Mouse (Mus musculus): Measurements from ENCODE around the gene Tex10.
A peak's percentile ranks its signal among the peaks of the same experiment; 100 is the strongest.
"Not testable (repeated sequence)": the region's sequence is repeated elsewhere in the genome, so short reads cannot be mapped to it uniquely, and the experiment has no call there.

Gene Tex10

DNA sequence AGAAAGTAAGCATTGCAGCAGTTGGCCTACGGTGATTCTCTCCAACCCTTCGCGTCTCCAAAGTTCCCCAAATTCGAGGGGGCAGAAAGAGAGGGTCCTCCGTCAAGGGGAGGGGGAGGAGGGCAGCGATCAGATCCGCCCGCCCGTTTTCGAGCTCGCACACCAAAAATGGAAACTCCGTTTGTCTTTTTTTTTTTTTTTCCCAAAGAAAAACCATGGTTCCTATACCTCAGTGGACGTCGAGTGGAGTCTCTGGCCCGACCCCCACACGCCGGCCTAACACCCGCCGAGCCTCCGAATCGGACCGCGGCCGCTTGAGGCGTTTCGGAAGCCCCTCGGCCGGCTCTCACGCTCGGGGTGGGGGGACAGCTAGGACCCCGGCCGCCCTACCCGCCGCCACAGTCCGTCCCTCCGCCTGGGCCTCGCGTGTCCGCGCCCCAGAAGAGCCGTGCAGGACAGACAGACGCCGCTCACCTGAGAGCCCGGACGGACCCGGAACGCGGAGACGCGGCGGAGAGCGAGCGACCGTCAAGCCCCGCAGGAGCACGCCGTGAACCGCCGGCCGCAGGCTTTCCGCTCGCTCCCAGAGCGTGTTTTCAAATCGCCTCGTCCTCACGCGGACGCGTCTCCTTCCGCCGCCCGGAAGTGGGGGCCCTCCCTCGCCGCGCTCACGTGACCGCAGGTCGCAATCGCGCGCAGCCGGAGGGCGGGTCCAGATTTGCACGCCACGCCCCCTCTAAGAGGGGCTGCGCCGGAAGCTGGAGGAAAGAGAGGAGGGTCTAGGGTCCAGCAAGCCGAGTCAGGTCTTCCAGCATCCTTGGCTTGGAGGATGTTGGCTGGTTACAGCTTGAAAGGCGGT is at the start of gene Tex10:
TSS of gene Tex10 (minus strand) at position 668 of the 859 bp plus-strand sequence.
- peak; percentile 84 to 86 for DNase-seq (ENCODE audit: low spot score in 2 of 2)

DNA sequence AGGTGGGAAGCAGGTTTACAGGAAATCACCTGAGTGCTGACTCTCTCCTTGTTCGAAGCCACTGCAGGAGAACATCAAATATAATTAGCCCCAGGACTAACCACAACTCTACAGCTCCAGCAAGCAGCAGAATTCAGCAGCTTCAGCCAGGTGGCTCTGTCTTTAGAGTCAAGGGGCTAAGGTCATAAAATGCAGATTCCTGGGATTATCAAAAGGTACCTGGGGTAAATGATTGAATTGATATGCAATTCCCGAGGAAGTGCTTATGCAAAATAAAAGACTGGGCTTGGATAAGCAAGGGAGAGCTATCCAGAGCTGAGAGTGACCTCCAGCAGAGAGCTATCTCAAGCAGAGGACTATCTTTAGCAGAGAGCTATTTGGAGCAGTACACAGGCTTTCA is 37.6 kb upstream of the Tex10 start:
- DNase-seq (ENCODE audit: low spot score in 2 of 2) = no peak

DNA sequence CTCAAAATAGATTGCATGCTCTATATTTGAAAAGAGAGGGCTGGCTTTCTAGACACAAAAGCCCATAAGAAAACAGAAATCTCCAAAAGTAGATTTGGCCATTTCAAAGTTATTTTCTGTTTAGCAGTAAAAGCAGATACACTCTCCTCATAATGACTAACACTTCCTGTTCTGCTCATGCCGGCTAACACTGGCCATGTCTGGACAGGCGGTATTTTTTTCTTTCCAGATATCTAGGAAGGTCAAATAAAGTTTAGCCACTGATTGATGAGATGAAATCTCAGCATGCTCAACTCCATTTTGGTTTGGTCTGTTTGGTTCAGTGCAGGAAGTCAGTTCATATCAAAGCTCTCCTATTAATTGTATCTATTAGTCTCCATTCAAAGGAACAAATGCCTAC is 19.3 kb upstream of the Tex10 start:
- no peak for DNase-seq (ENCODE audit: low spot score in 2 of 2)

DNA sequence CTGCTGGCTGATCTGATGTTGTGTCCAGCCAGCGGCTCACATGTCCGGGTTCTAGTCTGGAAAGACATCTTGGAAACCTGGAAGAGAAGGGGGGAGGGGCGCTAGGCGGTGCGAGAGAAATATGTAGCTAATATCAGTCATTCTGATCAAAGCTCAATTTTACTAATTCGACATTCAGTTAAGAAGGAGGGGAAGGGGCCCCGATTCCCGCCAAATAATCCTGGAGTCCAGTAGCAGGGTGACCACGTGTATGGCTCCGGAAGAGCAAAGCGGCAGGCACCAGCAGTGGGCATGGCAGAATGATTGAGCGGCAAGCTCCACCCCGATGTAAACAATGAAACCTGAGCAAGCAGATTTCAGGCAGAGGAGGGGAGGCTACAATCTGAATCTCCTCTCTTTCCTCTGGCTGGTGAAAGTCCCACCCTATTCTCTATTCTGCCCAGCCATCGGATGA is 18.1 kb upstream of the Tex10 start:
- DNase-seq (ENCODE audit: low spot score in 2 of 2) = no peak

DNA sequence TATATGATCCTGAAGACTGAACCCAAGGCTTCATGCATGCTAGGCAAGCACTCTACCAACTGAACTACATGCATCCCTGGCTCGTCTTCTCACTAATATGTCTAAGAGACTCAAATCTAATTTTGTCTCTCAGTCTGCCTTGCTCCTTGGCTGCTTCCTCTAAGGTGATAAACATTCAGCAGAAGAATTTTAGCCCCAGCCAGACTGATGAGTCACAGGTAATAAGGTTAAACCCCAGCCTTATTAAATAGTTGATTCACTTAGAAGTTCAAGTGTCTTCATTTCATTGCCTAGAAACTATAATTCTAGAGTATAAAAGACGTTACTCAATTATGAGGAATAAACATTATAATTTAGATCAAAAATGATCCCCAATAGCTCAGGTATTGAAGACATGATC is 15.7 kb upstream of the Tex10 start:
- DNase-seq (ENCODE audit: low spot score in 2 of 2) = no peak

DNA sequence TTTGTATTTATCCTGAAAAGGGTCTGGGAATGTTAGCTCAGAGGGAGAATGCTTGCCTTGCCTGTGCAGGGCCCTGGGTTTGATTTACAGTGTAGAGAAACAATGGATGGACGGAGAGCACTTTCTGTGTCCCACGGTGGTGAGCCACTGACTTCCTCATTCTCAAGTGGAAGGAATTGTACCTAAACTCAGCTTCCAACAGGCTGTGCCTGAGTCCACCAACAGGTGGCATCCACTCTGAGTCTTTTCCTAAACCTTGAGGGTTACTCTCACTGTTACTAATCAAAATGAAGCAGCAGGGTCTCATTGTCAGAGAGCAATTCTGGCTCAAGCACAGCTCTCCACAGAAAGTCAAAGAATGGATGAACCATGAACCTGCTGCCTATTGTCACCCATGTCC is 8.0 kb upstream of the Tex10 start:
- no peak for DNase-seq (ENCODE audit: low spot score in 2 of 2)

DNA sequence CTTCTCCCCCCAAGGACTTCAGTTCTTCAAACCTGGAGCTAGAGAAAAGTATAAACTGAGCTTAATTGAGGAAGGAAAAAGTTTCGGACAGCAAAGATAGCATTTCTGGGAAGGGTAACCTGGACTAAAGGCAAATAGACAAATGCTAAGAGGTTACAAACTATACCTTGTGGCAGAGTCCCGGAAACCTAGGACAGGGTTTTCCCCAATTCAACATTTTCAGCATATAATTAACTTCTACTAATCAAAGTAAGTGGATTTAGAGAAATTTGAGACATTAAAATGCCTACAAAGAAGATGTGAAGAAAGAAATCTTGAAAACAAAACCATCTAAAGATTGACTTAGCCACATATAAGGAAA is 372 bp upstream of the Tex10 start:
- DNase-seq (ENCODE audit: low spot score in 2 of 2) = no peak

DNA sequence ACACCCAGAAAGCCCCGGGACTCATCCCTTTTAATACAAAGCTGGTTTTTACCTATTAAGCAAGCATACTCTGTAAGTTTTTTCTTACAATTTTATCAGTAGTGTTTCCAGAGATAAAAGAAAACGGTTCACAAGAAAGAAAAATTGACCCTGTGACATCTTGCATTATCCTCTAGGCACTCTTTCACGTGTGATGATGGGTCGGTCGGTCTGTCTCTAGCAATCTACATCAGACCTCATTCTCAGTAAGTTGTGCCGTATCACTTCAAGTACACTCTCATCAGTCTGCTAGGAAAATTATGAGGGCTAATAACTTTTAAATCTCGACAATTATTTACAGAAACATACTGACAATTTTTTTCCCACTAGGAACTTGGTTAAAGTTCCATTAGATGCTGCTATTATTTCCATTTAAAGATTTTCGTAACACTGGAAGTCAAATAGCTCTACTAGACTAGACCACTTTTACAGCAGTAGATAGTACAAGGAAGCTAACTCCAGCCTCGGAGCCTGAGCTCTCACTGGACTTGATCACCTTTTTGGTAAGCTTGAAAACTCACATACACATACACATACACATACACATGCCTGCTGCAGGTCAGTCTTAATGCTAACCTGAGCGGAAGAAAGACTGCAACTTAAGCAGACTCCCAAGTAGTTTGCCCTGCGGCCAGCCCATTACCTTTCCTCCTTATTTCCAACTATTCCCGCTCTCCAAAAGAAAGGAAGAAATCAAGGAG is 1.0 kb downstream of the Tex10 start:
- peak in 1 of 2 experiments; percentile 10 for DNase-seq (ENCODE audit: low spot score in 2 of 2)

DNA sequence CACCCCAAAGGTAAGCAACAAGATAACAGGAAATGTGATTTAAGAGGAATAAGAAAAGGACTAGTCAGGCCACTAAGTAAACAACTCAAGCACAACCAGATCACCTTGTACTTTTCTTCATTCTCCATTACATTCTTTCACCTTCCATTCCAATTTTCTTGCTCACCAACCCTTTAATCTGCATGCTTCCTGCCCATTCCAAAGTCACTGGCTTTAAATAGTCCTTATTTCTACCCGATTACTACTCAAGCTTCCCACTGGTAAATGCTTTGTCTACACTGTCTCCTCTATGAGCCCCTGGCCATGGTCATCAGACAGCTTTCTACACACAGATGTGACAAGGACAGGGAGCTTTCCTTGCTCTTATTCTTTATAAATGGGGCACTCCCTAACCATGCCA is 2.3 kb downstream of the Tex10 start:
- DNase-seq (ENCODE audit: low spot score in 2 of 2) = no peak

DNA sequence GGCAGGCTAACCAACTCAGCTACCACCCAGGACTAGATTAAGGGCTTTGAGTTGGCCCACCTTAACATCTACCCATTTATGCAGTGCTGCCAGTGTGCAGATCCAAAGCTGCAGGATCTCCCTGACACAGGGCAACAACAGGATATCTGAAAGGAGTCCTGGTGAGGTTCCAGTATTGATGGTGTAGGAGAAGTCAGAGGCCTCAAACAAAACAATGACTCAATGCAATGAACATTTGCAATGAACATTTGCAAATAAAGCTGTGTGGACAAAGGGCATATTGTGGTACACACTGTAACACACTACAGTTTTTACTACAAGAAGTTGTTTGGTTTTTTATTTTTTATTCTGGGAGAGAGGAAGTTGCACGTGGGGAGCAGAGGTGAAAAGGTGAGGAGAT is 12.2 kb downstream of the Tex10 start:
- no peak for DNase-seq (ENCODE audit: low spot score in 2 of 2)

DNA sequence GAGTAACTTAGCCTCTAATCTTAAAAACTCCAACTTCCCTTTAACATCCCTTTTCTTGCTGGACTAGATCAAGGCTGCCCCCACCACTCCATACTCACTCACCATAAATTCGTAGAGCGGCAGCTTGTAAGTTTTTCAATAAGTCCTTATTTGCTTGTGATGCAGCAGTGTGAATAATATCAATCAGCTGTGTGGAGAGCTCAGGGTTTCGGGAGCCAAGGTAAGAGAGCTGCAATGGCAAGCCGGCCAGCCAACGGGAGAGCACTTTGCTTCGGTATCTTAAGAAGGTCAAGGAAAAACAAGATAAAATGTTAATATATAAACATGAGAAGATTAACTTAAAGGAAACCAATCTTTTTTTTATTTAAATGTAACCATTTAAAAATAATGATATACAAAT is 14.8 kb downstream of the Tex10 start:
- no peak for DNase-seq (ENCODE audit: low spot score in 2 of 2)

DNA sequence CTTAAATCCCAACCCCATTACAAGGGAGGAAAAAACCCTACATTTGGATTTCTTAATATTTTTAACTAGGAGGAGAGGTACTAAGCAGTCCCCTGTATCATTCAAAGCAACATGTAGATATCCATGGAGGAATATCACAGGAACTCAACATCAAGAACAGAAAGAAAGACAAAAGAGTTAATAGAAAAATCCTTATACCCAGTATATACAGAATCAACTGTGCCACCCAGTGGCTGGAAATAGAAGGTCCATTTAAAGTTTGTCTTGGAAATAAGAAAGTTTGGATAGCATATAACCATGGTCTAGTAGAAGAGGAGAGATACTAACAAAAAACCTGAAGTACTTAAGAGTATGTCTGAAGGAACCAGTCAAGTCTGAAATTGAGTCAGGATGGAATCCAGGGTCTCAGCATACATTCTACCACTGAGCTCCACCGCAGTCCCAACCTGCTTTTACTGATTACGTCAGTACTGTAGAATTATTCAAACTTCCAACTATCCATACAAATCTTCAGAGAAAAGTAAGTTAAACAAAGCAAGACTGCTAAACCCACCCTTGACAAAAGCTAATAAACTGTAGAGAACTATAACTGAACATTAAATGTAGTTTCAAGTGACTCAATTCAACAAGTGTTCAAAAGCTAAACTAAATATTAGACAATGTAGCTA is 19.0 kb downstream of the Tex10 start:
- DNase-seq (ENCODE audit: low spot score in 2 of 2) = no peak

DNA sequence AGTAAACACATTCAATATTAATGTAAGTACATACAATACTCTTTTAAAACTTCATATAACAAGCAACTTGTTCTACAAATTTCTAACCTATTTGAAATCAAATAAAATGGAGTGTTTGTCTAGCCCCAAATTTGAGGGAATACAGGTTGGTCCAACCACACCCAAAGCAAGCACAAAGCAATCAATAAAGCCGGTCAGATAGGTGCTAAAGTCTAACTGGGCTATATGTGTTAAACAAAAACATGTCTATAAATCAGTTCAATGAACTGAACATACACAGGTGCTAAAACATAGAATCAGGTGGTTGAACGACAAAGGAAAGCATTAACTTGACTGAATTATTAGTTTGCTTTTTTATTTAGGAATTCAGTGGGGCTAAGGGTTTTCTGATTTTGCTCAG is 45.2 kb downstream of the Tex10 start:
- DNase-seq (ENCODE audit: low spot score in 2 of 2) = no peak

DNA sequence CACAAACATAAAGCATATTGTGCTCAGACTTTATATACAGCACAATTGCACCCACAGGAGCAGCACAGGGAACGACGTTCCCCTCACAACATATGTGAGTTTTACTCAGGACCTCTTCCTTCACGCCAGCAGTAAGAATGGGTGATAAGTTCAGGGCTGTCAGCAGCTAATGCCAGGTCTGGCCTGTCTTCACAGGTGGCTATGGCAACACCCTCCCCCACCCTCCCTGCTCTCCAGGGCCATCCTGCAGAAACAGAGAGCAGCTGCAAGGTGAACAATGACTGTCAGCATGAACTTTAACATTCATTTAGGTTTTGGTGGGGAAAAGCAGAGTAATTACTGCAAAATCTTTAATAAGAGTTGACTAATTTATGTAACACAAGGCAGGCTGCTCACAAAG is 45.8 kb downstream of the Tex10 start:
- no peak for DNase-seq (ENCODE audit: low spot score in 2 of 2)

DNA sequence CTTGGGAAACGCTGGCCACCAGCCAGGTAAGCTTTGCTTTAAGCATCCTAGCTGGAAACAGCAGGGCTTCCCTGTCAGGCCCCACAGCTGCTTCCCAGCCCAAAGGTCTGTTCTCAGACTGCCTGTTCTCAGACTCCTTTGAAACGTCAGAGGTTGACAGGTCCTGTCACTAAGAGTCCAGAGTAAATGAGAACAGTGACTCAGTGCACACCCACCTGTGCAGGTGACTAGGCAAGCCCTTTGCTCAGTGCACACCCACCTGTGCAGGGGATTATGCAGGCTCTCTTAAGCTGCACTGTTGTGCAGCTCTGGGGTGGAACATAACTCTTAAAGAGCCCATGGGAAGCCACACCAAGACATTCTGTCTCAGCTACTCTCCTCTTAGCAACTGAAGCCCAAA is 49.5 kb downstream of the Tex10 start:
- DNase-seq (ENCODE audit: low spot score in 2 of 2) = no peak

DNA sequence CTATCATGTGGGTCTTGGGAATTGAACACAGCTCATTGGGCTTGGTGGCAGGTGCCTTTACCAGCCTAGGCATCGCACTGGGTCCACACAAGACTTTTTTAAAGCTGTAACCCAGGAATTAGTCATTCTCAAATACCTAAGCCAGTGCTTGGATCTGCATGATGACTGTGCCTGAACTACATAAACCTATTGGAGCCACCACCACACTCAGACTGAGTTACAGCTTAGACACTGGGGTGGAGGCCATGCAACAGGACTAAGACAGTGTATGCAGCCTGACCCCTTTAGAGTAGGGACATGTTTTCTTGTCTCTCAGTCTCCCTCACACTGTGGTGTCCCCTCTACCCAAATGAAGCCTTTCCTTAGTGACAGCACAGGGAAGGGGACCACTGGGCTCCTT is 50.6 kb downstream of the Tex10 start:
- DNase-seq (ENCODE audit: low spot score in 2 of 2) = no peak

DNA sequence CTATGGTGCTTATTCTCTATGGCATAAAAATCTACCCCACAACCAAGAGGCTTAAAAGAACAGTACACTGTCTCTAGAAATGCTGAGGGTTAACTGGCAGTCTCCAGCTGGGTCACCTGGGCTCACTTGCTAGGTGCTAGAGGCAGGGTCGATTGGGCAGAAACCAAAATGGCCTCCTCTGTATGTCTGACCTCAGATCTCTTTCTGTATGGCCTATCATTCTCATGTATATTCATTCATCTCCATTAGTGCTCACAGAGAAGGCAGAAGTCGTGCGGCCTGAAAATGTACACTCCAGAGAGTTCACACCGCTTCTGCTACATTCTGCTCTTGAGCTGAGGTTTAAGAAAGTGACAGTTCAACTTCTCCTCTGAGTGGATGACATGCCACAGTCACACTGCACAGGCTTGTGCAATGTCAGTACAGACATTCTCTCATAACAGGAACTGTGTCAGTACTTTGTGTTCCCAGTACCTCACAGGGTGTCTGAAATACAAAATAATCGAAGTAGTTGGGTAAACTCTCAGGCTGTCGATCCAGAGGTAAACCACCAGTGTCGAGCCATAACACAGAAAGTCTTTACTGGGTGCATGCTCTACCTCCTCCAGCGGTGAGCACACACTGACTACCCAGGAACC is 54.3 kb downstream of the Tex10 start:
- DNase-seq (ENCODE audit: low spot score in 2 of 2) = no peak

DNA sequence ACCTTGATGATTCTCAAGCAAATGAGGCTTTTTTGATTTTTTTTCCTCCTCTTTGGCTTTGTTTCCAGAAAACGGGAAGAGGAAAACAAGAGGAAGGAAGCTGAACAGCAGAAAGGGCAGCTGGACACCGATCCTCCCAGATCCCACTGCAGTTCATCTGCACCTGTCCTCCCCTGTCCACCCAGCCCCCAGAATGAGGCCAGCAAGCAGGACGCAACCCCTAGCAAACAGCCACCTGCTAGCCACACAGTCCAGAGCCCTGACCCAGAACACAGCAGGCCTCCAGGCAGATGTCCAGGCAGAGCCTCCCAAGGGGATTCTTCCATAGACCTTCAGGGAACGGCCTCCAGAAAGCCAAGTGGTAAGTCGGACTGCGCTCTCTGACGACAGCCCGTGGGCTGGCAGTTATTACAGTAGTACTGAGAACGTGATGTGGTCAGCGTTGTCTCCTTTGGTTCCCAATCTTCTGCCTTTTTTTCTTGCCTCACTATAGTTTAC is 57.4 kb downstream of the Tex10 start:
- DNase-seq (ENCODE audit: low spot score in 2 of 2) = no peak

DNA sequence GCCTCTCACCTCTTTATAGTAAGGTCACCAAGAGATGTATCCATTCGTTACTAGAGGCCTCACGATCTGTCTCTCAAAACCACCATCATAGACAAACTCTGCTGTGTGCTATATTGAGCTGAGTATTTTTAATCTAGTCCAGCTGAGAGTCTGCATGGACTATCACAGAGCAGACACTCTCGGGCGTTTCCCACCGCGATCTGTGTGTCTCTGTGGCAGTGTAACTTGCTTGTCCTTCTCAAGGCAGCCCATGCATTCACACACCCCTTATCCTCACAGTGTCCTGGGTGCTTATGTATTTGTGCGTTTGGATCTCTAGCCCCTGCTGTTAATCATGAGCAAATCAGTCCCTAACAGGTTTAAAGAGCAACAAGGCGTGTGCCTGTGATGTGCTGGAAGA is 59.8 kb downstream of the Tex10 start:
- no peak for DNase-seq (ENCODE audit: low spot score in 2 of 2)

DNA sequence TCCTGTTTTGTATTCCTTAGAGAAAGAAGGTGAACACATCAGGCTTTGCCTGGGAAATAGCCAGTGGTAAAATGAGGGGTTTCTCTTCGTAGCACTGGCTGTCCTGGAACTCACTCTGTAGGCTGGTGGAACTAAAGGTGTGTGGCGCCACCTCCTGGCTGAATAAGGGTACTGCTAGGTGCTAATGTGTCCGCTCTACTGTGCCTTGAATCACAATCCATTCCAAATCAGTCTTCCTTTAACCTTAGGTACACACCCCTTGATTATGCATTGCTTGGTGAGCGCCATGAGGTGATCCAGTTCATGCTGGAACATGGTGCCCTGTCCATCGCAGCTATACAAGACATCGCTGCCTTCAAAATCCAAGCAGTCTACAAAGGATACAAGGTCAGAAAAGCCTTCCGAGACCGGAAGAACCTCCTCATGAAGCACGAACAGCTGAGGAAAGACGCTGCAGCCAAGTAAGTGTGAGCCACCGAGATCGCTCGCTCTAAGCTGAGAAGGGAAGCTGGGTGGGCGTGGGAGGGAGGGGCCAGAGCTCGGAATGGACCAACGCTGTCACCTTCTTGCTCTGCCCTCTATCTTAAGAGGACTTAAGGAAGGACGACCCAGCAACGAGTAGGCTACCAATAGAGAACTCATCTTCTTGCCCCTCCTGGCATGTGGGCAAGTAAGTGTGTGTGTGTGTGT is 65.8 kb downstream of the Tex10 start:
- peak; percentile 63 to 70 for DNase-seq (ENCODE audit: low spot score in 2 of 2)

DNA sequence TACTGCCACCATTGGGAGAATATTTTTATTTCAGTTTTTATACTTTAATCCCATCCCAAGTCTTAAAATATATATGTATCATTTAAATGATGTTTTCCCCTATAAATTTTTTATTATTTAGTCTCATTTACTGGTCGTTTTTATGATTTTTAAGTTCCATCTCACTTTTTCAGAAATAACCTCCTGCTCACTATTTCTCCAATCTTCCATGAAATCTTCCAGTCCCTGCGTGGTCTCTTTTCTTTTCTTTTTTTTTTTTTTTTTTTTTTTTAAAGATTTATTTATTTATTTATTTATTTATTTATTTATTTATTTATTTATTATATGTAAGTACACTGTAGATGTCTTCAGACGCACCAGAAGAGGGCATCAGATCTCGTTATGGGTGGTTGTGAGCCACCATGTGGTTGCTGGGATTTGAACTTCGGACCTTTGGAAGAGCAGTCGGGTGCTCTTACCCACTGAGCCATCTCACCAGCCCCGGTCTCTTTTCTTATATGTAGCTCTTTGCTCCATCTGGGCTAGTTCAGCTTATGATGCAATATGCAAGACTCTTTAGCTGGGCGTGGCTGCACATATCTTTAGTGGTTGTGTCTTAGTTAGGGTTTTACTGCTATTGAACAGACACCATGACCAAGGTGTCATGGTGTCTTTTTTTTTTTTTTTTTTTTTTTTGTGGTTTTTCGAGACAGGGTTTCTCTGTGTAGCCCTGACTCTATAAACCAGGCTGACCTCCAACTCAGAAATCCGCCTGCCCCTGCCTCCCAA is 67.4 kb downstream of the Tex10 start:
- not testable (repeated sequence) for DNase-seq (ENCODE audit: low spot score in 2 of 2)
